Mouse (Mus musculus) limb, embryonic 14.5 days (tissue): ENCODE measurements around the gene Cfap20. TPM values are rescaled to one million over a fixed set of nuclear protein-coding genes. Genes with fewer than 3 reads are reported as not detected.
A peak's percentile ranks its signal among the peaks of the same experiment; 100 is the strongest.

Source experiments
- ATAC-seq: fragments of 200-750 bp; cut with Nextera tagmentation; 2 replicates; pipeline ENCODE4 v1.8.0; 2017; ENCODE audit warnings: low read depth, moderate number of reproducible peaks, moderate TSS enrichment; ENCODE audit not compliant: low FRiP score
- DNase-seq: peaks from one replicate; pipeline ENCODE4 v3.0.0-alpha.2; 2015; ENCODE audit warnings: low spot score
- H3K27ac ChIP-seq: fragments of 300-500 bp; sonication (generic); replicated peaks from 2 replicates; pipeline ENCODE4 v1.5.1; 2014; ENCODE audit warnings: low read depth, mild to moderate bottlenecking, low read length, moderate library complexity, mixed read lengths
- H3K27me3 ChIP-seq: fragments of 300-500 bp; sonication (generic); 2 replicates; pipeline ENCODE4 v1.6.1; 2014; ENCODE audit warnings: low read length, mixed read lengths; ENCODE audit not compliant: control insufficient read depth, insufficient read depth
- H3K36me3 ChIP-seq: fragments of 300-500 bp; sonication (generic); 2 replicates; pipeline ENCODE4 v1.6.1; 2014; ENCODE audit warnings: mild to moderate bottlenecking, low read length, moderate library complexity, mixed read lengths; ENCODE audit not compliant: control insufficient read depth, insufficient read depth
- H3K4me1 ChIP-seq: fragments of 300-500 bp; sonication (generic); 2 replicates; pipeline ENCODE4 v1.6.1; 2014; ENCODE audit warnings: antibody characterized with exemption, low read length, mixed read lengths; ENCODE audit not compliant: control insufficient read depth, insufficient read depth
- H3K4me2 ChIP-seq: fragments of 300-500 bp; sonication (generic); replicated peaks from 2 replicates; pipeline ENCODE4 v1.6.1; 2014; ENCODE audit warnings: low read depth, mild to moderate bottlenecking, low read length, moderate library complexity; ENCODE audit not compliant: severe bottlenecking
- H3K4me3 ChIP-seq: fragments of 300-500 bp; sonication (generic); replicated peaks from 2 replicates; pipeline ENCODE4 v1.5.1; 2014; ENCODE audit warnings: low read length
- H3K9ac ChIP-seq: fragments of 300-500 bp; sonication (generic); 2 replicates; pipeline ENCODE4 v1.6.1; 2014; ENCODE audit warnings: mild to moderate bottlenecking, low read depth, low read length, moderate library complexity; ENCODE audit not compliant: severe bottlenecking
- H3K9me3 ChIP-seq: fragments of 300-500 bp; sonication (generic); 2 replicates; pipeline ENCODE4 v1.6.1; 2016; ENCODE audit warnings: low read length; ENCODE audit not compliant: control insufficient read depth
- POLR2A ChIP-seq: fragments of 200-500 bp; IDR thresholded peaks from 2 replicates; pipeline ENCODE4 v1.8.0; 2012; ENCODE audit warnings: inconsistent platforms, mild to moderate bottlenecking, moderate library complexity, borderline replicate concordance; ENCODE audit not compliant: insufficient read depth, insufficient read length; ENCODE audit errors: extremely low read depth
- WGBS: fragments of 180-500 bp; shearing (Covaris S2); extraction: QIAGEN DNeasy Blood & Tissue Kit; methylation state at CpG from one replicate; pipeline ENCODE4 v1.1.7; 2014; 5-methylcytosine and 5-hydroxymethylcytosine counted together
- polyA plus RNA-seq, 2 experiments: library from polyadenylated mRNA; depleted of rRNA in 1 of 2; stranded (reverse) in 1 of 2; unstranded in 1 of 2; fragments of >200 nt; fragmentation: Nextera tagmentation in 1 of 2; extraction: Ambion mirVana in 1 of 2; gene quantifications; 2 replicates each; pipeline versions ENCODE4 v1.2.1 to v1.2.3; 2012 to 2014

Gene Cfap20
- 154 and 161 TPM in 2 replicates for polyA plus RNA-seq (2012; rRNA removed)
- 158 and 168 TPM in 2 replicates for polyA plus RNA-seq (2014; fragmentation: Nextera tagmentation; extraction: Ambion mirVana)

- peak within 1 kb of the TSS; percentile 86 for H3K9ac ChIP-seq
- H3K36me3 ChIP-seq, result no peaks in the 10 kb centered on the region
- H3K27me3 ChIP-seq, result no peaks in the 10 kb centered on the region
- peak; percentile 71; the same call in 1 of the 2 replicates for TF ChIP-seq POLR2A
- DNase-seq (peak; percentile 99), ATAC-seq (peak; percentile 97)
- H3K9me3 ChIP-seq, result no peaks in the 10 kb centered on the region
- peaks cover 21% of the 10 kb centered on the region for H3K4me1 ChIP-seq
- H3K27ac ChIP-seq, result peak within 1 kb of the TSS; percentile 81
- WGBS, result under 1% methylated on average over 30 of the region's 51 CpGs
- H3K4me2 ChIP-seq, result peak within 1 kb of the TSS; percentile 83
- peak within 1 kb of the TSS; percentile 63 for H3K4me3 ChIP-seq
Measured at GRCm38 (mm10) chr8:95434686-95435439, at the start of gene Cfap20. TSS of gene Cfap20 (minus strand) at chr8:95434869.

DNA sequence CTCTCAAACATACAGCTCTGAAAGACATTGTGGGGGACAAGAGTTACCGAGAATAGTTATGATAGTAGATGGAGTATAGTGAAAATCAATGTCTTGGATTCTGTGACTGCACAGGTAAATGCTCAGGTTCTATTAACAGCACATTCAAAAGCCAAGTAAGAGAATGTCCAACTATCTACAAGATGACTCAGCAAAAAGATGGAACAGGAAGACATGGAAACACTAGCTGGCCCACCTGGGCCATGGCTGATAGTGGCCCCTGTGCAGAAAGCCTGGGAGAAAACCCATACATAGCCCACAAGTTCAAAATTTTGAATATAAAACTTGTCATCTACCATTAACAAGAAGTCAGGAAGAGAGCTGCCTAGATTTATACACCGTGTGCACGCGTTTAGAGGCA is 35.3 kb upstream of the Cfap20 start:
- no peak for ATAC-seq
- WGBS, result 97% methylated on average over 4 of the region's 4 CpGs
- H3K27ac ChIP-seq, result no peak overlapping the region
- no peaks in the 10 kb centered on the region for H3K27me3 ChIP-seq
- TF ChIP-seq POLR2A, result no peak
- H3K9me3 ChIP-seq, result no peaks in the 10 kb centered on the region
- H3K36me3 ChIP-seq, result peaks cover 80% of the 10 kb centered on the region
- H3K9ac ChIP-seq, result no peak overlapping the region
- no peaks in the 10 kb centered on the region for H3K4me1 ChIP-seq
- H3K4me2 ChIP-seq, result no peak overlapping the region
- no peak for DNase-seq
- H3K4me3 ChIP-seq, result no peak overlapping the region

- DNase-seq, result no peak
- Histone ChIP-seq H3K4me3 (no peak overlapping the region), H3K9ac (no peak overlapping the region), H3K4me2 (no peak overlapping the region), H3K27me3 (no peaks in the 10 kb centered on the region), H3K9me3 (no peaks in the 10 kb centered on the region), H3K4me1 (no peaks in the 10 kb centered on the region), H3K36me3 (peaks cover 84% of the 10 kb centered on the region), H3K27ac (no peak overlapping the region)
- no peak for ATAC-seq
- no peak for TF ChIP-seq POLR2A
- WGBS, result 92% methylated on average over 3 of the region's 3 CpGs
Measured at GRCm38 (mm10) chr8:95468995-95469394, 34.3 kb upstream of the Cfap20 start.

GRCm38 (mm10) chr8:95466543-95466942 is 31.9 kb upstream of the Cfap20 start:
- no peak for TF ChIP-seq POLR2A

DNA sequence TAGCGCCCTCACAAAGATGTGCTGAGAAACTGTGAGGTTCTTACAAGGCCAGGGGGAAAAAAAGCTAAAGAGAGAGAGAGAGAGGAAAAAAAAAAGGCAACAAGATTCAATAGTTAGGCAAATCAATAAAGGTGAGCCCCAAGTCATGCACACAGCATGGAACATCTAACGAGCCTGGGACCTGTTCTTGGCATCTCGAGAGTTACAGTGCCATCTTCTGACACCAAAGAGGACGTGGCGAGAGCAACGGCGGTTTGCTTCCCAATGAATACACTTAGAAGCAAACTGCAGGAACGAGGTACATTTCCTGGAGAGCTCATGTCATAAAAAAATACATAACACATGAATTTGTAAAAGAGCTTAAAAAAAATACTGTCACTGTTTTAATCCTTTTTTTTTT is 17.8 kb upstream of the Cfap20 start:
- Histone ChIP-seq H3K27ac (no peak overlapping the region), H3K36me3 (peaks cover 86% of the 10 kb centered on the region), H3K27me3 (no peaks in the 10 kb centered on the region), H3K4me2 (no peak overlapping the region), H3K4me1 (no peaks in the 10 kb centered on the region), H3K9ac (no peak overlapping the region), H3K9me3 (no peaks in the 10 kb centered on the region), H3K4me3 (no peak overlapping the region)
- 66% methylated on average over 8 of the region's 8 CpGs for WGBS
- TF ChIP-seq POLR2A, result no peak
- no peak for ATAC-seq
- DNase-seq, result no peak

More at GRCm38 (mm10) chr8:95466543-95466942, 31.9 kb upstream of the Cfap20 start:
- Histone ChIP-seq H3K4me3 (no peak overlapping the region), H3K4me1 (no peaks in the 10 kb centered on the region), H3K4me2 (no peak overlapping the region), H3K27ac (no peak overlapping the region), H3K27me3 (no peaks in the 10 kb centered on the region), H3K36me3 (peaks cover 76% of the 10 kb centered on the region), H3K9ac (no peak overlapping the region), H3K9me3 (no peaks in the 10 kb centered on the region)
- ATAC-seq, result no peak
- 91% methylated on average over 2 of the region's 2 CpGs for WGBS
- no peak for DNase-seq
